Mouse (Mus musculus): ENCODE measurements at regions not wholly inside any gene's neighbourhood (a gene's known extent, or its start where the extent isn't known, plus 50 kb on each side); places are given as distances from the start of the nearest gene placed in this dataset.
A peak's percentile ranks its signal among the peaks of the same experiment; 100 is the strongest.

DNA sequence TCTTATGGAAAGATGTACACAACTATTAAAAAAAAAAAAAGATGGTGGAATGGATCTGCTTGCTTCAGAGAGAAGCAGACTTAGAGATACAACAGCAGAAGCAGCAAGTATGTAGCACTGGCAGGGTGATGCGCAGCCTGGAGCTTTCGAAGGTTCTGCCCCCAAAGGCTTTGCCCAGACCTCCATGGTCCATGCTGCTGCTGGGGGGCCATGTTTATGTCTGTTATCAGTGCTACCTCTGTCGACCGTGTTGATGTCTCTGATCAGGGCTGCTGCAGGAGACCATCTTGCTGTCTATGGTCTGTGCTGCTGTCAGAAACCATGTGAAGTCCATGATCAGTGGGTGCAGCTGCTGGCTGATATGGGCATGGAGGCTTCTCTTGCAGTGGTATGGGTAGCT, 88.6 kb upstream of the Fam189a1 start:
- H3K4me2 ChIP-seq (ENCODE audit: low read depth): no peak overlapping the region
- H3K79me2 ChIP-seq (ENCODE audit: control insufficient read depth, insufficient read depth): no peaks in the 10 kb centered on the region
- H3K36me3 ChIP-seq (ENCODE audit: control insufficient read depth, insufficient read depth): no peaks in the 10 kb centered on the region
- no peak overlapping the region for H3ac ChIP-seq (ENCODE audit: control insufficient read depth, insufficient read length)
- H3K4me3 ChIP-seq: no peak overlapping the region
- TF ChIP-seq TCF3 (IDR thresholded peaks at IDR 0.05; ENCODE audit: insufficient read length, low read depth): no peak
- TF ChIP-seq POLR2A (IDR thresholded peaks at IDR 0.05; ENCODE audit: insufficient read length, low read depth): no peak
- no peak for TF ChIP-seq TCF12 (IDR thresholded peaks at IDR 0.05; ENCODE audit: insufficient read depth, poor library complexity, severe bottlenecking)
- TF ChIP-seq E2F4 (IDR thresholded peaks at IDR 0.05; ENCODE audit: insufficient read depth): no peak
- TF ChIP-seq SRF (IDR thresholded peaks at IDR 0.05; ENCODE audit: control insufficient read depth, insufficient read length, low read depth): no peak
- peaks cover 25% of the 10 kb centered on the region for H3K27me3 ChIP-seq (ENCODE audit: control insufficient read depth, insufficient read depth, insufficient read length)

DNA sequence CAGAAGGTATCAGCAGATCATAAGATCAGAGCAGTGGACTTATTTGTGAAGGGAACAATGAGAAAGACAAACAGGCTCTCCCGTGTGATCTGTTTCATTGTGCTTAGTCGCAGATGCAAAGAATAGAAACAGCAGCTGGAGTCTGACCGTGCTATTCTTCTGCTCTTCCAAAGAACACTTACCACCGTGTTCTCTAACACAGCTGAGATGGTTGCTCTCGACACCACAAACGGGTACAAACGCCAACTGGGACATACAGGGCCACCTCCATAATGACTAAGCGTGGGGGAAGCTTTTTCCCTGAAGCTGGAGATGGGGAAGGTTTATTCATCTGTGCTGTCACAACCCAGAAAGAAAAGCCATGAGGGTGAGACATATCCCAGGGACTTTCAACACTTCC, 84.8 kb upstream of the Fam189a1 start:
- no peak overlapping the region for H3K4me3 ChIP-seq
- TF ChIP-seq POLR2A (IDR thresholded peaks at IDR 0.05; ENCODE audit: insufficient read length, low read depth) (no peak), MAX (IDR thresholded peaks at IDR 0.05; ENCODE audit: low read depth) (no peak), MYOG (IDR thresholded peaks at IDR 0.05; ENCODE audit: control insufficient read depth in 1 of 3, insufficient read depth in 1 of 3, insufficient read length in 2 of 3, low read depth in 2 of 3) (peak in 1 of 3 experiments; percentile 55), POLR2AphosphoS2 (IDR thresholded peaks at IDR 0.05; ENCODE audit: insufficient read length, low read depth) (no peak)
- no peak overlapping the region for H3K4me2 ChIP-seq (ENCODE audit: low read depth)
- no peaks in the 10 kb centered on the region for H3K27me3 ChIP-seq (ENCODE audit: control insufficient read depth, insufficient read depth, insufficient read length)
- no peak overlapping the region for H3ac ChIP-seq (ENCODE audit: control insufficient read depth, insufficient read length)
- H3K79me2 ChIP-seq (ENCODE audit: control insufficient read depth, insufficient read depth): no peaks in the 10 kb centered on the region
- H3K36me3 ChIP-seq (ENCODE audit: control insufficient read depth, insufficient read depth): no peaks in the 10 kb centered on the region

DNA sequence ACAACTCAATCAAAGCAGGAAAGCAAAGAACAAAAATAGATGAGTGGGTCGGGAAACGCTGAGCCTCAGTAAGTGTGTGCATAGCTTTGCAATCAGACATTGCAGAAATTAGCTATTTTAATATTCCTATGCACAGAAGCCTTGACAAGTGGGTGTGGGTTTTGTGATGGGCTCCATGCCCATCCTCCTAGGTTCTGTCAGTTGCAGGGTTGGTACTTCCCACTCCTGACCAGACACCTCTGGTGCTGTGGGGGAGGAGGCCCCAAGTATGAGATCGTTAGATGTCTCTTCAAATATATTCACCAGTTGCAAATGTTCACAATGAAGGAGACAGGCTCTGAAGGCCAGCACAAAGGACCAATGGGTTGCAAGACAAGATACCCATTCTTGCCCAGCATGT, 79.3 kb upstream of the Fam189a1 start:
- no peak for TF ChIP-seq POLR2A (IDR thresholded peaks at IDR 0.05; ENCODE audit: insufficient read length, low read depth)
- Histone ChIP-seq H3K79me2 (ENCODE audit: control insufficient read depth, insufficient read depth) (no peaks in the 10 kb centered on the region), H3ac (ENCODE audit: control insufficient read depth, insufficient read length) (no peak overlapping the region), H3K36me3 (ENCODE audit: control insufficient read depth, insufficient read depth) (no peaks in the 10 kb centered on the region), H3K27me3 (ENCODE audit: control insufficient read depth, insufficient read depth, insufficient read length) (no peaks in the 10 kb centered on the region), H3K4me2 (ENCODE audit: low read depth) (no peak overlapping the region), H3K4me3 (no peak overlapping the region)

DNA sequence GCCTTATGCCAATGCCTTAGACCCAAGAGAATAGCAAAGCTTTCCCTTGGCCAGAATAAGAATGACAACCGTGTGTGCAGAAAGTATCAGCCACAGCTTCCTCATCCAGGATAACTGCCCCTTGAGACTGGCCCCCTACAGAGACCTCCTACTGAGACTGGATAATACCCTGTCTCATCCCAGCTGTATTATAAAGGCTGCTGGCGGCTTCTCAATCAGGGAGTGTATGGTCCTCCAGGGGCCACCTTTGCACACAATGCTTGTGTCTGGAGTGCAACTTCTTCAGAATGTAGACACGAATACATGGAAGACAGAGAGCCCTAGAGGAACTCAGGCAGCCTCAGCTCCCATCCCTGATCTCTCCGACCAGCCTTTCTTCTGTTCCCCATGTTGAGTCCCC, 77.3 kb upstream of the Fam189a1 start:
- H3K4me2 ChIP-seq (ENCODE audit: low read depth): no peak overlapping the region
- H3K36me3 ChIP-seq (ENCODE audit: control insufficient read depth, insufficient read depth): no peaks in the 10 kb centered on the region
- peaks cover 11% of the 10 kb centered on the region for H3K27me3 ChIP-seq (ENCODE audit: control insufficient read depth, insufficient read depth, insufficient read length)
- no peak overlapping the region for H3ac ChIP-seq (ENCODE audit: control insufficient read depth, insufficient read length)
- TF ChIP-seq MYOD1 (IDR thresholded peaks at IDR 0.05; ENCODE audit: control insufficient read depth in 1 of 3, insufficient read length in 2 of 3, low read depth in 2 of 3) (no peak), MYOG (IDR thresholded peaks at IDR 0.05; ENCODE audit: control insufficient read depth in 1 of 3, insufficient read depth in 1 of 3, insufficient read length in 2 of 3, low read depth in 2 of 3) (no peak), POLR2AphosphoS2 (IDR thresholded peaks at IDR 0.05; ENCODE audit: insufficient read length, low read depth) (no peak), POLR2A (IDR thresholded peaks at IDR 0.05; ENCODE audit: insufficient read length, low read depth) (no peak), TCF12 (IDR thresholded peaks at IDR 0.05; ENCODE audit: insufficient read depth, poor library complexity, severe bottlenecking) (no peak), TCF3 (IDR thresholded peaks at IDR 0.05; ENCODE audit: insufficient read length, low read depth) (no peak)
- no peaks in the 10 kb centered on the region for H3K79me2 ChIP-seq (ENCODE audit: control insufficient read depth, insufficient read depth)
- H3K4me3 ChIP-seq: no peak overlapping the region

DNA sequence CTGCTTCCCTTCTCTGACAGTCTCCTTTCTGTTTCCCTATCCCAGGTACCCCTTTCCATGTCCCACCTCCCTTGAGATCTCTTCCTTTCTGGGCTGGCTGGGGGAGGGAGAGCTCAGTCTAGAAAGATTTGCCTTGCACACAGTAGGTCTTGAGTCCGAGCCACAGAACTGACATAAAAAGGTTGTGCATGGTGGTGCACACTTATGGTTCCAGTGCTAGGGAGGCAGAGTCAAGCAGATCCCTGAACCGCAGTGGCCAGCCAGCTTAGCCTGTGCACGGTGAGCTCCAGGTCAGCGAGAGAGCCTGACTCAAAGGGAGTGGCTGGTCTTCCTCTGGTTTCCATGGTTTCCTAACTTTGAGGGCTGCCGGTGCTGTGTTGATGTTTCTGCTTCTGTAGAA, 72.9 kb upstream of the Fam189a1 start:
- Histone ChIP-seq H3K4me3 (no peak overlapping the region), H3K27me3 (ENCODE audit: control insufficient read depth, insufficient read depth, insufficient read length) (peaks cover 14% of the 10 kb centered on the region), H3ac (ENCODE audit: control insufficient read depth, insufficient read length) (no peak overlapping the region), H3K36me3 (ENCODE audit: control insufficient read depth, insufficient read depth) (no peaks in the 10 kb centered on the region), H3K79me2 (ENCODE audit: control insufficient read depth, insufficient read depth) (no peaks in the 10 kb centered on the region), H3K4me2 (ENCODE audit: low read depth) (no peak overlapping the region)
- no peak for TF ChIP-seq MAX (IDR thresholded peaks at IDR 0.05; ENCODE audit: low read depth)
- no peak for TF ChIP-seq POLR2A (IDR thresholded peaks at IDR 0.05; ENCODE audit: insufficient read length, low read depth)
- TF ChIP-seq SRF (IDR thresholded peaks at IDR 0.05; ENCODE audit: control insufficient read depth, insufficient read length, low read depth): no peak
- no peak for TF ChIP-seq CEBPB (IDR thresholded peaks at IDR 0.05; ENCODE audit: insufficient read depth, poor library complexity, severe bottlenecking)
- TF ChIP-seq USF1 (IDR thresholded peaks at IDR 0.05; ENCODE audit: low read depth): no peak
- no peak for TF ChIP-seq E2F4 (IDR thresholded peaks at IDR 0.05; ENCODE audit: insufficient read depth)

DNA sequence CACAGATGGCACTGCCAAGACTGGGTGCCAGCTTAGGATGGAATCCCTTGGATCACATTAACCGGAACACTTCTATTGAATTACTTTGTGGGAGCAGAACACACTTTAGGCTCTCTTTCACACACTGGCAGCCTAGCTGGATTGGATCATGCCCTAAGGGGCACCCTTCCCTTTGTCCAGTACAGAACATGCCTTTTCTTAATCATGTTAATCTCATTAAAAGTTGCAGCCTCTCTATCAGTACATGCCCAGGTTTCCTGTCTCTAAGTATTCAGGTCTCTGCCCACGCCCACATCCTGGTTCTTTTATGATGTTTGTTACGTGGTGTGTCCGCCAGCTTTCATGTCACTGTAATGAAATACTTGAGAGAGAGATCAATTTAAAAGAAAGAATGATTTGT, 69.8 kb upstream of the Fam189a1 start:
- Histone ChIP-seq H3K36me3 (ENCODE audit: control insufficient read depth, insufficient read depth) (no peaks in the 10 kb centered on the region), H3ac (ENCODE audit: control insufficient read depth, insufficient read length) (no peak overlapping the region), H3K27me3 (ENCODE audit: control insufficient read depth, insufficient read depth, insufficient read length) (peaks cover 14% of the 10 kb centered on the region), H3K79me2 (ENCODE audit: control insufficient read depth, insufficient read depth) (no peaks in the 10 kb centered on the region), H3K4me3 (no peak overlapping the region), H3K4me2 (ENCODE audit: low read depth) (no peak overlapping the region)
- TF ChIP-seq SRF (IDR thresholded peaks at IDR 0.05; ENCODE audit: control insufficient read depth, insufficient read length, low read depth): no peak
- no peak for TF ChIP-seq USF1 (IDR thresholded peaks at IDR 0.05; ENCODE audit: low read depth)
- TF ChIP-seq TCF12 (IDR thresholded peaks at IDR 0.05; ENCODE audit: insufficient read depth, poor library complexity, severe bottlenecking): no peak
- TF ChIP-seq MYOG (IDR thresholded peaks at IDR 0.05; ENCODE audit: control insufficient read depth in 1 of 3, insufficient read depth in 1 of 3, insufficient read length in 2 of 3, low read depth in 2 of 3): no peak
- no peak for TF ChIP-seq MYOD1 (IDR thresholded peaks at IDR 0.05; ENCODE audit: control insufficient read depth in 1 of 3, insufficient read length in 2 of 3, low read depth in 2 of 3)
- no peak for TF ChIP-seq REST (IDR thresholded peaks at IDR 0.05; ENCODE audit: insufficient read depth, insufficient read length)
- TF ChIP-seq TCF3 (IDR thresholded peaks at IDR 0.05; ENCODE audit: insufficient read length, low read depth): no peak
- no peak for TF ChIP-seq CEBPB (IDR thresholded peaks at IDR 0.05; ENCODE audit: insufficient read depth, poor library complexity, severe bottlenecking)
- TF ChIP-seq MAX (IDR thresholded peaks at IDR 0.05; ENCODE audit: low read depth): no peak
- TF ChIP-seq POLR2A (IDR thresholded peaks at IDR 0.05; ENCODE audit: insufficient read length, low read depth): no peak
- no peak for TF ChIP-seq POLR2AphosphoS2 (IDR thresholded peaks at IDR 0.05; ENCODE audit: insufficient read length, low read depth)
- no peak for TF ChIP-seq E2F4 (IDR thresholded peaks at IDR 0.05; ENCODE audit: insufficient read depth)

Measured in myocyte (in vitro differentiated cells).